Comparison of ENCODE assay signal across 15 mouse cellular contexts in genomic region chr1:82007943-82008342, GRCm38 (mm10).
"Had no signal": no experiment of that assay in that cellular context is flagged by ENCODE, and none has a peak within 500 bp of the region (broad histone marks: within the 10 kb centered on the region; RNA-seq: fewer than 3 reads in every experiment).

No protein-coding gene starts in this region.

- H3K4me3 ChIP-seq: left cerebral cortex, adult 2 months; liver, embryonic 13.5 days; lung, embryonic 15.5 days; megakaryocyte, embryonic 14.5 days; midbrain, embryonic 12.5 days; neural tube, embryonic 15.5 days had no signal

- H3K27ac ChIP-seq: left cerebral cortex, adult 2 months; liver, embryonic 13.5 days; lung, embryonic 15.5 days; macrophage; midbrain, embryonic 12.5 days; neural tube, embryonic 15.5 days had no signal

- H3K4me1 ChIP-seq: liver, embryonic 13.5 days; lung, embryonic 15.5 days; megakaryocyte, embryonic 14.5 days; midbrain, embryonic 12.5 days; neural tube, embryonic 15.5 days had no signal

- H3K9ac ChIP-seq: liver, embryonic 13.5 days; liver, postnatal 0 days; lung, embryonic 15.5 days; midbrain, embryonic 12.5 days; neural tube, embryonic 15.5 days had no signal

- H3K27me3 ChIP-seq: liver, embryonic 13.5 days; lung, embryonic 15.5 days; megakaryocyte, embryonic 14.5 days; midbrain, embryonic 12.5 days; neural tube, embryonic 15.5 days had no signal

- ATAC-seq: inflammation-experienced regulatory T-cells, adult 6 months; intestine, postnatal 0 days; liver, postnatal 0 days had no signal

- H3K9me3 ChIP-seq: liver, embryonic 13.5 days; lung, embryonic 15.5 days; midbrain, embryonic 12.5 days; neural tube, embryonic 15.5 days had no signal

- DNase-seq: liver; liver, embryonic 13.5 days; liver, postnatal 0 days; lung, postnatal 14 days; right cerebral cortex, adult 18-20 months; right cerebral cortex, postnatal 25 days; thymus, postnatal 36 days had no signal

- H3K4me2 ChIP-seq: liver, embryonic 13.5 days; lung, embryonic 15.5 days; midbrain, embryonic 12.5 days; neural tube, embryonic 15.5 days had no signal

- H3K36me3 ChIP-seq: liver, embryonic 13.5 days; lung, embryonic 15.5 days; midbrain, embryonic 12.5 days; neural tube, embryonic 15.5 days had no signal
